14 mouse cellular contexts compared by ENCODE assay signal in the genomic region with DNA sequence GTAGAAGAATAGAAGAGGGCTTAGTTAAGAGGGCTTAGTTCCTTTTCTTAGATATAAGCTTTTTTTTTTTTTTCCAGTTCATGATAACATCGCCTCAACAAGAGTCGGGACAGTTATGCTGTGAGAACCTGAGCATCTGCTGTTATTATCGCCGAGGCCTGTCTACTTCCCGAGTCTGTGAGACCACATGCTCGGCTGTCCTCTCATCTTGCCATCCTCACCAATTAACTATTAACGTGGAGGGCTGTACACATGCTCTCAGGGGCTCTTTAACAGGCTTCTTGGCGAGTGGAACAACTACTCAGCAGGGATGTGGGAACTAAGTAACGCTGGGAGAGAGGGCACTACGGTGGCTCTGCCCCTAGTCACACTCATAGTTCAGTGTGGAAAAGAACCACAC.
DNase-seq lines count a peak whose midpoint lies in the region; ATAC-seq and TF ChIP-seq lines count a peak whose summit lies in the region.
"Had no signal": no experiment of that assay in that cellular context is flagged by ENCODE, and none has a peak within 500 bp of the region (broad histone marks: within the 10 kb centered on the region; RNA-seq: fewer than 3 reads in every experiment).

No protein-coding gene starts in this region.

- no peaks in the 10 kb centered on the region for H3K36me3 ChIP-seq in kidney, adult 2 months (ENCODE audit: control insufficient read depth, insufficient read depth, low read length)
- no peaks in the 10 kb centered on the region for H3K36me3 ChIP-seq in kidney, embryonic 16.5 days (ENCODE audit: insufficient read depth, low read length)
- peaks cover 5% of the 10 kb centered on the region for H3K36me3 ChIP-seq in G1E (replicated peaks)
- H3K36me3 ChIP-seq in forebrain, embryonic 14.5 days (ENCODE audit: control insufficient read depth, insufficient read depth, low read length) = no peaks in the 10 kb centered on the region
- H3K36me3 ChIP-seq: embryonic facial prominence, embryonic 13.5 days; limb, embryonic 10.5 days; liver, embryonic 15.5 days had no signal

- WGBS in kidney, adult 2 months = 48% methylated on average over 10 of the region's 10 CpGs
- 55% methylated on average over 10 of the region's 10 CpGs for WGBS in kidney, embryonic 16.5 days
- 8% methylated on average over 10 of the region's 10 CpGs for WGBS in forebrain, embryonic 14.5 days

- peak; percentile 29 for DNase-seq in kidney, adult 2 months
- DNase-seq in G1E (ENCODE audit: low spot score) = no peak
- peak; percentile 51 to 56 for DNase-seq in cerebellum, adult 18-20 months
- peak; percentile 80 for DNase-seq in forebrain, embryonic 14.5 days (ENCODE audit: low spot score)
- DNase-seq in layer of hippocampus, adult 9-10 months (ENCODE audit: low spot score) = no peak
- no peak for DNase-seq in layer of hippocampus, adult 8-10 months (ENCODE audit: low spot score in 2 of 2)
- no peak for DNase-seq in left cerebral cortex, adult 8-10 months (ENCODE audit: low spot score in 2 of 2)
- DNase-seq: layer of hippocampus, adult 9-11 months; lung, postnatal 36 days had no signal

- H3K4me1 ChIP-seq in kidney, adult 2 months (ENCODE audit: control insufficient read depth, insufficient read depth, low read length) = peaks cover 3% of the 10 kb centered on the region; the same call in 1 of the 2 replicates
- H3K4me1 ChIP-seq in kidney, embryonic 16.5 days (ENCODE audit: insufficient read depth, low read length) = no peaks in the 10 kb centered on the region
- peaks cover 23% of the 10 kb centered on the region for H3K4me1 ChIP-seq in G1E (ENCODE audit: insufficient read depth, low read depth, low read length)
- H3K4me1 ChIP-seq in forebrain, embryonic 14.5 days (ENCODE audit: control insufficient read depth, insufficient read depth, low read length) = peaks cover 9% of the 10 kb centered on the region; the same call in 1 of the 2 replicates
- H3K4me1 ChIP-seq: embryonic facial prominence, embryonic 13.5 days; limb, embryonic 10.5 days had no signal

- H3K4me2 ChIP-seq in kidney, embryonic 16.5 days (replicated peaks; ENCODE audit: low read depth, low read length) = no peak overlapping the region
- H3K4me2 ChIP-seq in forebrain, embryonic 14.5 days (ENCODE audit: low read length) = no peak overlapping the region; the same call in 1 of the 2 replicates
- H3K4me2 ChIP-seq: embryonic facial prominence, embryonic 13.5 days; liver, embryonic 15.5 days had no signal

- TF ChIP-seq CTCF in kidney, adult 2 months (conservative IDR thresholded peaks at IDR 0.05; ENCODE audit: insufficient read depth, insufficient read length, low read depth, low read length) = no peak
- TF ChIP-seq CTCF in G1E (IDR thresholded peaks at IDR 0.05; ENCODE audit: low read depth, low read length) = no peak

- H3K27me3 ChIP-seq in kidney, adult 2 months (replicated peaks; ENCODE audit: control insufficient read depth, insufficient read depth, low read length) = no peaks in the 10 kb centered on the region
- no peaks in the 10 kb centered on the region for H3K27me3 ChIP-seq in kidney, embryonic 16.5 days (ENCODE audit: insufficient read depth, low read length)
- H3K27me3 ChIP-seq in G1E (ENCODE audit: insufficient read depth, low read length) = no peaks in the 10 kb centered on the region
- no peaks in the 10 kb centered on the region for H3K27me3 ChIP-seq in forebrain, embryonic 14.5 days (replicated peaks; ENCODE audit: control insufficient read depth, insufficient read depth, low read length)
- H3K27me3 ChIP-seq: embryonic facial prominence, embryonic 13.5 days; liver, embryonic 15.5 days had no signal

- no peak for TF ChIP-seq POLR2A in kidney, adult 2 months (IDR thresholded peaks at IDR 0.05; ENCODE audit: low read depth, low read length)

- ATAC-seq in kidney, embryonic 16.5 days (ENCODE audit: low FRiP score, low TSS enrichment) = no peak
- peak; percentile 58 for ATAC-seq in G1E (ENCODE audit: extremely low read depth, insufficient number of reproducible peaks, low FRiP score, poor library complexity, severe bottlenecking)
- ATAC-seq in forebrain, embryonic 14.5 days = peak; percentile 74

- H3K9me3 ChIP-seq in kidney, embryonic 16.5 days (ENCODE audit: low read length) = no peaks in the 10 kb centered on the region
- no peaks in the 10 kb centered on the region for H3K9me3 ChIP-seq in G1E (replicated peaks)
- H3K9me3 ChIP-seq in forebrain, embryonic 14.5 days (replicated peaks; ENCODE audit: control insufficient read depth, low read length) = no peaks in the 10 kb centered on the region
- H3K9me3 ChIP-seq: embryonic facial prominence, embryonic 13.5 days; limb, embryonic 10.5 days; liver, embryonic 15.5 days had no signal

- H3K4me3 ChIP-seq in kidney, adult 2 months (ENCODE audit: insufficient read depth, low read depth, low read length) = no peak overlapping the region
- no peak overlapping the region for H3K4me3 ChIP-seq in kidney, embryonic 16.5 days (ENCODE audit: low read length)
- no peak overlapping the region; the same call in 1 of the 2 replicates for H3K4me3 ChIP-seq in G1E (ENCODE audit: low read depth, low read length)
- no peak overlapping the region for H3K4me3 ChIP-seq in forebrain, embryonic 14.5 days (ENCODE audit: low read depth, low read length)
- H3K4me3 ChIP-seq: embryonic facial prominence, embryonic 13.5 days; limb, embryonic 10.5 days; liver, embryonic 15.5 days; myocyte had no signal

- H3K9ac ChIP-seq in kidney, embryonic 16.5 days (replicated peaks; ENCODE audit: low read length) = no peak overlapping the region
- no peak overlapping the region for H3K9ac ChIP-seq in forebrain, embryonic 14.5 days (ENCODE audit: low read length)
- H3K9ac ChIP-seq: embryonic facial prominence, embryonic 13.5 days; liver, embryonic 15.5 days had no signal

- H3K27ac ChIP-seq in kidney, adult 2 months (ENCODE audit: insufficient read depth, low read depth, low read length) = no peak overlapping the region
- H3K27ac ChIP-seq in kidney, embryonic 16.5 days (ENCODE audit: low read length) = no peak overlapping the region
- H3K27ac ChIP-seq in forebrain, embryonic 14.5 days (ENCODE audit: low read depth, low read length) = no peak overlapping the region; the same call in 1 of the 2 replicates
- H3K27ac ChIP-seq: embryonic facial prominence, embryonic 13.5 days; limb, embryonic 10.5 days; liver, embryonic 15.5 days had no signal

Comparison
In these comparisons a context has a peak if more than half of its experiments do, and no peak if none do; other contexts are left out.
1. DNase-seq: peak in kidney, adult 2 months (single experiment), cerebellum, adult 18-20 months (2 of 2) and forebrain, embryonic 14.5 days (single experiment); none in G1E (single experiment), layer of hippocampus, adult 9-10 months (single experiment), layer of hippocampus, adult 8-10 months (0 of 2) and left cerebral cortex, adult 8-10 months (0 of 2).